Mouse (Mus musculus) MEL (cell line): ENCODE measurements around the gene Foxo3. TPM values are rescaled to one million over a fixed set of nuclear protein-coding genes. Genes with fewer than 3 reads are reported as not detected.

Experiments used
- DNase-seq: peaks from one replicate; pipeline ENCODE4 v3.0.0; 2011; ENCODE audit warnings: low read depth, low spot score
- H3K27ac ChIP-seq: 2 replicates; pipeline ENCODE4 v1.5.1; 2012; ENCODE audit warnings: low read depth, mild to moderate bottlenecking, control low read depth, low read length, moderate library complexity; ENCODE audit not compliant: control insufficient read depth
- H3K27me3 ChIP-seq, 2 experiments: fragments of 150-350 bp in 1 of 2; sonication (generic) in 1 of 2; 2 replicates each; pipeline ENCODE4 v1.6.1; 2012; ENCODE audit warnings: low read length in 2 of 2, mild to moderate bottlenecking in 2 of 2, improper control_type of control experiment in 1 of 2, moderate library complexity in 1 of 2; ENCODE audit not compliant: insufficient read depth in 2 of 2, control insufficient read depth in 1 of 2
- H3K36me3 ChIP-seq, 2 experiments: 2 replicates each; pipeline ENCODE4 v1.6.1; 2012 to 2014; ENCODE audit warnings: low read length in 2 of 2, improper control_type of control experiment in 1 of 2, inconsistent platforms in 1 of 2, mild to moderate bottlenecking in 1 of 2; ENCODE audit not compliant: insufficient read depth in 2 of 2, control insufficient read depth in 1 of 2
- H3K4me1 ChIP-seq, 2 experiments: fragments of 150-350 bp in 1 of 2; sonication (generic) in 1 of 2; 2 replicates each; pipeline ENCODE4 v1.6.1; 2012; ENCODE audit warnings: low read length in 2 of 2, improper control_type of control experiment in 1 of 2, mild to moderate bottlenecking in 1 of 2; ENCODE audit not compliant: insufficient read depth in 2 of 2, control insufficient read depth in 1 of 2
- H3K4me3 ChIP-seq, 2 experiments: fragments of 150-350 bp in 1 of 2; sonication (generic) in 1 of 2; 2 replicates each; pipeline ENCODE4 v1.5.1; 2012; ENCODE audit warnings: low read depth in 2 of 2, low read length in 2 of 2, mild to moderate bottlenecking in 2 of 2, moderate library complexity in 2 of 2, control low read depth in 1 of 2, improper control_type of control experiment in 1 of 2; ENCODE audit not compliant: control insufficient read depth in 1 of 2, insufficient read depth in 1 of 2
- H3K79me2 ChIP-seq: 2 replicates; pipeline ENCODE4 v1.6.1; 2012; ENCODE audit warnings: mild to moderate bottlenecking, low read length, moderate library complexity; ENCODE audit not compliant: control insufficient read depth, poor library complexity, insufficient read depth
- H3K9ac ChIP-seq: 2 replicates; pipeline ENCODE4 v1.6.1; 2012; ENCODE audit warnings: low read depth, mild to moderate bottlenecking, control low read depth, low read length, moderate library complexity; ENCODE audit not compliant: control insufficient read depth, poor library complexity, severe bottlenecking
- H3K9me3 ChIP-seq: fragments of 150-350 bp; sonication (generic); replicated peaks from 2 replicates; pipeline ENCODE4 v1.6.1; 2012; ENCODE audit warnings: mild to moderate bottlenecking, low read length, improper control_type of control experiment, moderate library complexity; ENCODE audit not compliant: insufficient read depth
- CHD1 ChIP-seq: IDR thresholded peaks from 2 replicates; pipeline ENCODE4 v1.6.1; 2012; ENCODE audit warnings: low read depth, mild to moderate bottlenecking, inconsistent platforms, low read length, improper control_type of control experiment
- CTCF ChIP-seq, 3 experiments: IDR thresholded peaks in 2 of 3; conservative IDR thresholded peaks in 1 of 3; 2 replicates each; pipeline ENCODE4 v1.5.1; 2011 to 2012; ENCODE audit warnings: low read length in 3 of 3, low read depth in 2 of 3, mild to moderate bottlenecking in 2 of 3, improper control_type of control experiment in 1 of 3, inconsistent platforms in 1 of 3, mixed read lengths in 1 of 3, moderate library complexity in 1 of 3; ENCODE audit not compliant: control insufficient read depth in 1 of 3, insufficient read depth in 1 of 3, poor library complexity in 1 of 3, severe bottlenecking in 1 of 3
- E2F4 ChIP-seq: IDR thresholded peaks from 2 replicates; pipeline ENCODE4 v1.6.1; 2011; ENCODE audit warnings: low read depth, low read length, improper control_type of control experiment, borderline replicate concordance
- ELF1 ChIP-seq: IDR thresholded peaks from 2 replicates; pipeline ENCODE4 v1.6.1; 2014; ENCODE audit warnings: low read depth, mild to moderate bottlenecking, inconsistent platforms, low read length, improper control_type of control experiment, moderate library complexity
- ETS1 ChIP-seq: IDR thresholded peaks from 2 replicates; pipeline ENCODE4 v1.6.1; 2012; ENCODE audit warnings: low read depth, mild to moderate bottlenecking, inconsistent platforms, low read length, improper control_type of control experiment, moderate library complexity
- GABPA ChIP-seq: IDR thresholded peaks from 2 replicates; pipeline ENCODE4 v1.6.1; 2012; ENCODE audit warnings: low read depth, mild to moderate bottlenecking, inconsistent platforms, low read length, improper control_type of control experiment, moderate library complexity
- GATA1 ChIP-seq: IDR thresholded peaks from 2 replicates; pipeline ENCODE4 v1.6.1; 2011; ENCODE audit warnings: low read depth, low read length, improper control_type of control experiment
- HCFC1 ChIP-seq: IDR thresholded peaks from 2 replicates; pipeline ENCODE4 v1.6.1; 2012; ENCODE audit warnings: low read depth, mild to moderate bottlenecking, inconsistent platforms, low read length, improper control_type of control experiment, moderate library complexity
- JUND ChIP-seq: IDR thresholded peaks from 2 replicates; pipeline ENCODE4 v1.6.1; 2011; ENCODE audit warnings: low read depth, mild to moderate bottlenecking, improper control_type of control experiment, low read length
- KAT2A ChIP-seq: conservative IDR thresholded peaks from 2 replicates; pipeline ENCODE4 v1.6.1; 2012; ENCODE audit warnings: low read depth, low read length, improper control_type of control experiment, inconsistent platforms
- MAZ ChIP-seq: IDR thresholded peaks from 2 replicates; pipeline ENCODE4 v1.6.1; 2012; ENCODE audit warnings: low read depth, mild to moderate bottlenecking, inconsistent platforms, low read length, improper control_type of control experiment
- MEF2A ChIP-seq: IDR thresholded peaks from 2 replicates; pipeline ENCODE4 v1.6.1; 2014; ENCODE audit warnings: low read depth, mild to moderate bottlenecking, inconsistent platforms, low read length, improper control_type of control experiment; ENCODE audit not compliant: poor library complexity, insufficient replicate concordance, severe bottlenecking; ENCODE audit errors: extremely low read depth
- MXI1 ChIP-seq: IDR thresholded peaks from 2 replicates; pipeline ENCODE4 v1.6.1; 2011; ENCODE audit warnings: mild to moderate bottlenecking, low read depth, low read length, improper control_type of control experiment
- MYB ChIP-seq: IDR thresholded peaks from 2 replicates; pipeline ENCODE4 v1.6.1; 2011; ENCODE audit warnings: mild to moderate bottlenecking, low read depth, low read length, improper control_type of control experiment
- NELFE ChIP-seq: IDR thresholded peaks from 2 replicates; pipeline ENCODE4 v1.6.1; 2011; ENCODE audit warnings: low read depth, low read length, improper control_type of control experiment
- POLR2AphosphoS5 ChIP-seq: IDR thresholded peaks from 2 replicates; pipeline ENCODE4 v1.6.1; 2012; ENCODE audit warnings: low read depth, borderline replicate concordance, mild to moderate bottlenecking, inconsistent platforms, low read length, moderate library complexity, mixed read lengths
- SMC3 ChIP-seq: IDR thresholded peaks from 2 replicates; pipeline ENCODE4 v1.6.1; 2011; ENCODE audit warnings: low read depth, low read length, improper control_type of control experiment
- TBP ChIP-seq: IDR thresholded peaks from 2 replicates; pipeline ENCODE4 v1.8.0; 2011; ENCODE audit warnings: low read depth, low read length, improper control_type of control experiment
- USF1 ChIP-seq: IDR thresholded peaks from 2 replicates; pipeline ENCODE4 v1.6.1; 2014; ENCODE audit warnings: low read depth, mild to moderate bottlenecking, inconsistent platforms, low read length, improper control_type of control experiment, moderate library complexity
- USF2 ChIP-seq, 2 experiments: IDR thresholded peaks; 2 replicates each; pipeline ENCODE4 v1.6.1; 2011 to 2012; ENCODE audit warnings: improper control_type of control experiment in 2 of 2, low read length in 2 of 2, borderline replicate concordance in 1 of 2, inconsistent platforms in 1 of 2, low read depth in 1 of 2, mild to moderate bottlenecking in 1 of 2; ENCODE audit not compliant: insufficient read depth in 1 of 2
- ZKSCAN1 ChIP-seq: IDR thresholded peaks from 2 replicates; pipeline ENCODE4 v1.6.1; 2012; ENCODE audit warnings: low read depth, mild to moderate bottlenecking, inconsistent platforms, low read length, improper control_type of control experiment, moderate library complexity
- polyA plus RNA-seq, 2 experiments: library from polyadenylated mRNA; stranded (reverse) in 1 of 2; unstranded in 1 of 2; fragments of >175 nt in 1 of 2; fragments of >200 nt in 1 of 2; gene quantifications; 2 replicates each; pipeline versions ENCODE4 v1.2.1 to v1.2.4; 2012; ENCODE audit warnings: low replicate concordance in 2 of 2, low read depth in 1 of 2; ENCODE audit not compliant: insufficient read length in 2 of 2, insufficient read depth in 1 of 2, missing spikeins in 1 of 2
- total RNA-seq: library from RNA; depleted of rRNA; stranded (reverse); fragments of 300-350 nt; gene quantifications from 2 replicates; pipeline ENCODE4 v1.2.3, GENCODE M21; 2012

Foxo3 gene
- total and polyA plus RNA-seq, 3 experiments: 21.0 to 103 (median 27.2) TPM

- TF ChIP-seq USF2 (IDR thresholded peaks at IDR 0.05; ENCODE audit: borderline replicate concordance in 1 of 2, insufficient read depth in 1 of 2, low read depth in 1 of 2, low read length in 2 of 2): no peak
- TF ChIP-seq GABPA: no peak
- TF ChIP-seq JUND: no peak
- no peak for TF ChIP-seq KAT2A
- no peak for TF ChIP-seq CTCF (IDR thresholded peaks at IDR 0.05 in 2 of 3, conservative IDR thresholded peaks at IDR 0.05 in 1 of 3; ENCODE audit: control insufficient read depth in 1 of 3, insufficient read depth in 1 of 3, low read depth in 2 of 3, low read length in 3 of 3, poor library complexity in 1 of 3, severe bottlenecking in 1 of 3)
- no peak for TF ChIP-seq MAZ
- no peak for TF ChIP-seq E2F4
- TF ChIP-seq TBP: no peak
- no peak for TF ChIP-seq USF1
- no peak for TF ChIP-seq SMC3
- TF ChIP-seq GATA1: no peak
- DNase-seq: no peak
Observed at GRCm38 (mm10) chr10:42145221-42145620, 131.3 kb downstream of the Foxo3 start.

GRCm38 (mm10) chr10:42144788-42145187 lies 131.8 kb downstream of the Foxo3 start:
- DNase-seq: no peak
- Histone ChIP-seq H3K4me3 (no peak overlapping the region), H3K79me2 (no peaks in the 10 kb centered on the region), H3K9ac (no peak overlapping the region), H3K9me3 (no peaks in the 10 kb centered on the region), H3K27me3 (no peaks in the 10 kb centered on the region; a peak in 2 of 4 replicates), H3K27ac (no peak overlapping the region), H3K36me3 (no peaks in the 10 kb centered on the region), H3K4me1 (no peaks in the 10 kb centered on the region; a peak in 2 of 4 replicates)
- TF ChIP-seq CTCF (IDR thresholded peaks at IDR 0.05 in 2 of 3, conservative IDR thresholded peaks at IDR 0.05 in 1 of 3; ENCODE audit: control insufficient read depth in 1 of 3, insufficient read depth in 1 of 3, low read depth in 2 of 3, low read length in 3 of 3, poor library complexity in 1 of 3, severe bottlenecking in 1 of 3) (no peak), HCFC1 (no peak), SMC3 (no peak), USF2 (IDR thresholded peaks at IDR 0.05; ENCODE audit: borderline replicate concordance in 1 of 2, insufficient read depth in 1 of 2, low read depth in 1 of 2, low read length in 2 of 2) (no peak), MAZ (no peak), CHD1 (no peak)

More at GRCm38 (mm10) chr10:42145221-42145620, 131.3 kb downstream of the Foxo3 start:
- H3K27ac ChIP-seq: no peak overlapping the region
- H3K9ac ChIP-seq: no peak overlapping the region
- H3K4me3 ChIP-seq: no peak overlapping the region
- H3K9me3 ChIP-seq: no peaks in the 10 kb centered on the region
- H3K4me1 ChIP-seq: no peaks in the 10 kb centered on the region; a peak in 2 of 4 replicates
- H3K27me3 ChIP-seq: no peaks in the 10 kb centered on the region; a peak in 2 of 4 replicates
- no peaks in the 10 kb centered on the region for H3K36me3 ChIP-seq
- H3K79me2 ChIP-seq: no peaks in the 10 kb centered on the region

- no peak overlapping the region for H3K9ac ChIP-seq
- no peak overlapping the region for H3K4me3 ChIP-seq
- no peaks in the 10 kb centered on the region; a peak in 2 of 4 replicates for H3K27me3 ChIP-seq
- H3K36me3 ChIP-seq: no peaks in the 10 kb centered on the region
- DNase-seq: no peak
- H3K4me1 ChIP-seq: no peaks in the 10 kb centered on the region; a peak in 2 of 4 replicates
- TF ChIP-seq MEF2A (no peak), TBP (no peak), POLR2AphosphoS5 (no peak), GATA1 (no peak), USF2 (IDR thresholded peaks at IDR 0.05; ENCODE audit: borderline replicate concordance in 1 of 2, insufficient read depth in 1 of 2, low read depth in 1 of 2, low read length in 2 of 2) (no peak), CHD1 (no peak), MYB (no peak), NELFE (no peak), MXI1 (no peak), ZKSCAN1 (no peak), USF1 (no peak), JUND (no peak), ELF1 (no peak), ETS1 (no peak)
- H3K27ac ChIP-seq: no peak overlapping the region
- no peaks in the 10 kb centered on the region for H3K79me2 ChIP-seq
- H3K9me3 ChIP-seq: no peaks in the 10 kb centered on the region
Observed at GRCm38 (mm10) chr10:42144176-42144575, 132.4 kb downstream of the Foxo3 start.
